In genomic region chr16:24471029-24471428, GRCm38 (mm10) we compare ENCODE assay signal across 17 mouse cellular contexts.
DNase-seq lines count a peak whose midpoint lies in the region; TF ChIP-seq lines count a peak whose summit lies in the region.
"Had no signal": no experiment of that assay in that cellular context is flagged by ENCODE, and none has a peak within 500 bp of the region (broad histone marks: within the 10 kb centered on the region; RNA-seq: fewer than 3 reads in every experiment).

No protein-coding gene starts in this region.

- intact Hi-C loops in gastrocnemius, adult 2 months (cut with DNase I): no loop called here

- no peak for TF ChIP-seq CTCF in gastrocnemius, adult 2 months (IDR thresholded peaks at IDR 0.05)
- TF ChIP-seq CTCF in layer of hippocampus, adult 2 months (conservative IDR thresholded peaks at IDR 0.05): no peak

- H3K27ac ChIP-seq in gastrocnemius, adult 2 months: peak overlapping the region; percentile 43; the same call in 1 of the 2 replicates
- peak overlapping the region; percentile 29; the same call in 1 of the 2 replicates for H3K27ac ChIP-seq in layer of hippocampus, adult 2 months
- H3K27ac ChIP-seq in brown adipose tissue, adult 24 weeks (replicated peaks; ENCODE audit: low read depth, low read length): peak overlapping the region; percentile 64
- H3K27ac ChIP-seq: embryonic facial prominence, embryonic 10.5 days; forebrain, embryonic 10.5 days; hindbrain, embryonic 10.5 days; hindbrain, embryonic 14.5 days had no signal

- peaks cover 8% of the 10 kb centered on the region for H3K4me1 ChIP-seq in brown adipose tissue, adult 24 weeks (ENCODE audit: control insufficient read depth, insufficient read depth, insufficient read length, low read length)

- no peak for DNase-seq in gastrocnemius, adult 2 months
- no peak for DNase-seq in gastrocnemius, postnatal 4 days (ENCODE audit: low spot score in 2 of 2)
- DNase-seq in layer of hippocampus, adult 2 months (ENCODE audit: low spot score in 2 of 2): no peak
- DNase-seq in layer of hippocampus, postnatal 14 days (ENCODE audit: low spot score in 2 of 2): no peak
- peak; percentile 85 for DNase-seq in A20 (ENCODE audit: low read depth, low spot score)
- DNase-seq in thymus, postnatal 4 days: no peak
- DNase-seq: adrenal gland, adult 8-10 months; cerebellum, adult 2 months; cerebellum, postnatal 10 days; gastrocnemius, postnatal 36 days had no signal

- H3K4me3 ChIP-seq in gastrocnemius, adult 2 months: no peak overlapping the region
- no peak overlapping the region for H3K4me3 ChIP-seq in layer of hippocampus, adult 2 months
- no peak overlapping the region for H3K4me3 ChIP-seq in brown adipose tissue, adult 24 weeks (ENCODE audit: insufficient read depth, low read depth, low read length)
- H3K4me3 ChIP-seq: embryonic facial prominence, embryonic 10.5 days; erythroblast, embryonic 14.5 days; forebrain, embryonic 10.5 days; heart, embryonic 12.5 days; hindbrain, embryonic 10.5 days had no signal
